Mouse (Mus musculus) layer of hippocampus, adult 2 months (tissue): ENCODE measurements around the gene Zbed5. TPM values are rescaled to one million over a fixed set of nuclear protein-coding genes. Genes with fewer than 3 reads are reported as not detected.

Experiments used
- DNase-seq, 2 experiments: peaks; one replicate each; pipeline ENCODE4 v3.0.0; 2022; ENCODE audit warnings: low spot score in 2 of 2
- H3K27ac ChIP-seq: fragments of 200-600 bp; 2 replicates; pipeline ENCODE4 v1.8.1; 2022
- H3K4me3 ChIP-seq: fragments of 200-600 bp; 2 replicates; pipeline ENCODE4 v1.8.1; 2022; ENCODE audit warnings: mild to moderate bottlenecking
- CTCF ChIP-seq: fragments of 200-600 bp; conservative IDR thresholded peaks from 2 replicates; pipeline ENCODE4 v1.8.1; 2022; ENCODE audit warnings: antibody characterized with exemption, mild to moderate bottlenecking, moderate library complexity
- total RNA-seq, 2 experiments: library from RNA; stranded (reverse); gene quantifications; 2 replicates each; pipeline ENCODE4 v1.2.3; 2021

The Zbed5 gene
- total RNA-seq, 2 experiments from 2014 or later: 5.1 to 6.2 TPM

GRCm38 (mm10) chr5:129943402-129943801 lies 47.9 kb downstream of the Zbed5 start:
- no peak for TF ChIP-seq CTCF
- DNase-seq: no peak
- H3K27ac ChIP-seq: no peak overlapping the region
- H3K4me3 ChIP-seq: no peak overlapping the region

DNA sequence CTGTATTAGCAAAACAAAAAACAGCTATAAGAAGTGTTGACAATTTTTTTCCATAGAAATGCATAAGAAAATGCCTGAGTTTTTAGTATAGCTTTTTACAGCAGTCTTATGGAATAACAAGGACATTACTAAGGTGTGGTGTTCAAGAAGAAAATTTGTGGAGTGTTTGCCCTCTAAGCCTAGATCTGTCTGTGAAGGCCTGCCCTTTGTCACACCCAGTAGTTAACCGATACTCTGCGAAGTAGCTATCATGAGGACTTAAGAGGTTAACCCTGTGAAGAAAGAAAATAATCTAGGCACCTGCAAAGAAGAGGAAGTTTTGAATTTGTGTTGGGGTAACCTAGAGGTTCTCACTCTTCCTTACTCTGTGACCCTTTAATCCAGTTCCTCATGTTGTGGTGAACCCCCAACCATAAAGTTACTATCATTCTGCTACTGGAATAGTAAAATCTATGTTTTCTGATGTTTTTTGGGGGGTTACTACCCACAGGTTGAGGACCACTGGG lies 52.1 kb downstream of the Zbed5 start:
- no peak for DNase-seq
- Histone ChIP-seq H3K27ac (no peak overlapping the region), H3K4me3 (no peak overlapping the region)
- no peak for TF ChIP-seq CTCF

- TF ChIP-seq CTCF: no peak
- Histone ChIP-seq H3K4me3 (no peak overlapping the region), H3K27ac (no peak overlapping the region)
- DNase-seq: no peak
Measured at GRCm38 (mm10) chr5:129952143-129952542, 56.6 kb downstream of the Zbed5 start.

Other genes starting within 250 kb of the Zbed5 start
- gene Zfp11, start 225.6 kb upstream of the Zbed5 start, total RNA-seq: 1 to 10 TPM; 7.2 to 7.9 TPM
- not detected for gene Sept14, start 187.2 kb upstream of the Zbed5 start, total RNA-seq
- 10 to 100 TPM; 73.6 to 77.7 TPM for gene Mrps17, start 180.2 kb upstream of the Zbed5 start, total RNA-seq
- gene Nipsnap2, start 170.7 kb upstream of the Zbed5 start, total RNA-seq: 10 to 100 TPM; 81.2 to 81.8 TPM
- 10 to 100 TPM; 27.7 to 28.5 TPM for gene Psph, start 108.3 kb upstream of the Zbed5 start, total RNA-seq
- 10 to 100 TPM; 15.2 to 22.3 TPM for gene Sumf2, start 48.7 kb upstream of the Zbed5 start, total RNA-seq
- 100 to 1,000 TPM; 431 to 461 TPM for gene Chchd2, start 8.3 kb upstream of the Zbed5 start, total RNA-seq
- 10 to 100 TPM; 21.6 to 24.3 TPM for gene Phkg1, start 2.8 kb downstream of the Zbed5 start, total RNA-seq
- 1 to 10 TPM; 1.4 to 2.8 TPM for gene Nupr1l, start 12.8 kb downstream of the Zbed5 start, total RNA-seq
- 10 to 100 TPM; 42.2 to 44.0 TPM for gene Vkorc1l1, start 46.2 kb downstream of the Zbed5 start, total RNA-seq
- 10 to 100 TPM; 10.9 to 11.4 TPM for gene Gusb, start 107.3 kb downstream of the Zbed5 start, total RNA-seq
- 10 to 100 TPM; 18.2 to 27.3 TPM for gene Asl, start 133.5 kb downstream of the Zbed5 start, total RNA-seq
- 10 to 100 TPM; 35.6 to 35.7 TPM for gene Crcp, start 133.6 kb downstream of the Zbed5 start, total RNA-seq
- gene Tpst1, start 177.6 kb downstream of the Zbed5 start, total RNA-seq: 10 to 100 TPM; 48.7 to 49.1 TPM
- gene Kctd7, start 249.1 kb downstream of the Zbed5 start, total RNA-seq: 10 to 100 TPM; 10.3 to 12.8 TPM